Mouse (Mus musculus) hindbrain, embryonic 14.5 days (tissue): ENCODE data around the gene Chd8. TPM values are rescaled to one million over a fixed set of nuclear protein-coding genes. Genes with fewer than 3 reads are reported as not detected.

Source experiments
- polyA plus RNA-seq: library from polyadenylated mRNA; unstranded; fragments of >200 nt; fragmentation: Nextera tagmentation; extraction: Ambion mirVana; gene quantifications from 2 replicates; pipeline ENCODE4 v1.2.1, GENCODE M21; 2014

Gene Chd8
- polyA plus RNA-seq, 1 experiment from 2014 or later = 47.3 TPM

Other genes with a start within 250 kb of the Chd8 start
- 0.29 and 0.37 TPM in 2 replicates for gene Tmem253, start 242.1 kb downstream of the Chd8 start, polyA plus RNA-seq
- 26.4 and 28.7 TPM in 2 replicates for gene Zfp219, start 237.0 kb downstream of the Chd8 start, polyA plus RNA-seq
- not detected in 2 replicates for gene Olfr221, start 215.3 kb downstream of the Chd8 start, polyA plus RNA-seq
- 447 and 451 TPM in 2 replicates for gene Hnrnpc, start 153.8 kb downstream of the Chd8 start, polyA plus RNA-seq
- gene Rpgrip1, start 147.1 kb downstream of the Chd8 start, polyA plus RNA-seq = 31.1 and 41.6 TPM in 2 replicates
- gene Supt16, start 60.4 kb downstream of the Chd8 start, polyA plus RNA-seq = 50.2 and 53.3 TPM in 2 replicates
- 55.7 and 56.6 TPM in 2 replicates for gene Tox4, start 21.4 kb upstream of the Chd8 start, polyA plus RNA-seq
- 58.2 and 60.4 TPM in 2 replicates for gene Rab2b, start 21.8 kb upstream of the Chd8 start, polyA plus RNA-seq
- 37.1 and 37.8 TPM in 2 replicates for gene Mettl3, start 47.3 kb upstream of the Chd8 start, polyA plus RNA-seq
- 47.5 and 50.0 TPM in 2 replicates for gene Sall2, start 71.0 kb upstream of the Chd8 start, polyA plus RNA-seq
- gene Olfr1513, start 98.6 kb upstream of the Chd8 start, polyA plus RNA-seq = not detected in 2 replicates
- gene Olfr1512, start 121.4 kb upstream of the Chd8 start, polyA plus RNA-seq = not detected in 2 replicates
- 0.17 TPM in 1 of 2 replicates, not detected in the other for gene Olfr1511, start 139.6 kb upstream of the Chd8 start, polyA plus RNA-seq
- gene Olfr1510, start 156.6 kb upstream of the Chd8 start, polyA plus RNA-seq = not detected in 2 replicates
- gene Olfr1509, start 185.2 kb upstream of the Chd8 start, polyA plus RNA-seq = not detected in 2 replicates
- gene Olfr1508, start 209.7 kb upstream of the Chd8 start, polyA plus RNA-seq = 0.04 TPM in 1 of 2 replicates, not detected in the other
- not detected in 2 replicates for gene Olfr1507, start 238.0 kb upstream of the Chd8 start, polyA plus RNA-seq